Mouse (Mus musculus) kidney, embryonic 16.5 days (tissue): ENCODE data around the gene Vmn2r88. TPM values are rescaled to one million over a fixed set of nuclear protein-coding genes. Genes with fewer than 3 reads are reported as not detected.
"Not testable (repeated sequence)": the region's sequence is repeated elsewhere in the genome, so short reads cannot be mapped to it uniquely, and the experiment has no call there.

Source experiments
- ATAC-seq: fragments of 200-750 bp; cut with Nextera tagmentation; 2 replicates; pipeline ENCODE4 v1.8.0; 2017; ENCODE audit warnings: moderate TSS enrichment; ENCODE audit not compliant: low FRiP score, low TSS enrichment
- H3K27ac ChIP-seq: fragments of 300-500 bp; sonication (generic); 2 replicates; pipeline ENCODE4 v1.5.1; 2014; ENCODE audit warnings: low read length
- H3K27me3 ChIP-seq: fragments of 300-500 bp; sonication (generic); 2 replicates; pipeline ENCODE4 v1.6.1; 2014; ENCODE audit warnings: low read length, control low read depth, mixed read lengths; ENCODE audit not compliant: insufficient read depth
- H3K36me3 ChIP-seq: fragments of 300-500 bp; sonication (generic); 2 replicates; pipeline ENCODE4 v1.6.1; 2014; ENCODE audit warnings: low read length, control low read depth, mixed read lengths; ENCODE audit not compliant: insufficient read depth
- H3K4me1 ChIP-seq: fragments of 300-500 bp; sonication (generic); 2 replicates; pipeline ENCODE4 v1.6.1; 2014; ENCODE audit warnings: low read length, control low read depth, mixed read lengths; ENCODE audit not compliant: insufficient read depth
- H3K4me2 ChIP-seq: fragments of 300-500 bp; sonication (generic); replicated peaks from 2 replicates; pipeline ENCODE4 v1.6.1; 2014; ENCODE audit warnings: low read depth, low read length
- H3K4me3 ChIP-seq: fragments of 300-500 bp; sonication (generic); 2 replicates; pipeline ENCODE4 v1.5.1; 2014; ENCODE audit warnings: mild to moderate bottlenecking, low read length
- H3K9ac ChIP-seq: fragments of 300-500 bp; sonication (generic); replicated peaks from 2 replicates; pipeline ENCODE4 v1.6.1; 2014; ENCODE audit warnings: low read length
- H3K9me3 ChIP-seq: fragments of 300-500 bp; sonication (generic); 2 replicates; pipeline ENCODE4 v1.6.1; 2016; ENCODE audit warnings: low read length, control low read depth
- WGBS: fragments of 180-500 bp; shearing (Covaris S2); extraction: QIAGEN DNeasy Blood & Tissue Kit; methylation state at CpG from one replicate; pipeline ENCODE4 v1.1.7; 2014; 5-methylcytosine and 5-hydroxymethylcytosine counted together
- polyA plus RNA-seq: library from polyadenylated mRNA; unstranded; fragments of >200 nt; fragmentation: Nextera tagmentation; extraction: Ambion mirVana; gene quantifications from 2 replicates; pipeline ENCODE4 v1.2.1, GENCODE M21; 2015

Vmn2r88 gene
- polyA plus RNA-seq: not detected in 2 replicates

- Histone ChIP-seq H3K27ac (no peak within 1 kb of the TSS), H3K9ac (no peak within 1 kb of the TSS), H3K27me3 (no peaks in the 10 kb centered on the region), H3K36me3 (no peaks in the 10 kb centered on the region), H3K4me3 (no peak within 1 kb of the TSS), H3K9me3 (no peaks in the 10 kb centered on the region), H3K4me1 (no peaks in the 10 kb centered on the region), H3K4me2 (no peak within 1 kb of the TSS)
- no peak for ATAC-seq
- WGBS: 81% methylated on average over 1 of the region's 1 CpGs
Measured at GRCm38 (mm10) chr14:51410520-51410919, at the start of gene Vmn2r88. Gene Vmn2r88 (plus strand): TSS chr14:51410820.

DNA sequence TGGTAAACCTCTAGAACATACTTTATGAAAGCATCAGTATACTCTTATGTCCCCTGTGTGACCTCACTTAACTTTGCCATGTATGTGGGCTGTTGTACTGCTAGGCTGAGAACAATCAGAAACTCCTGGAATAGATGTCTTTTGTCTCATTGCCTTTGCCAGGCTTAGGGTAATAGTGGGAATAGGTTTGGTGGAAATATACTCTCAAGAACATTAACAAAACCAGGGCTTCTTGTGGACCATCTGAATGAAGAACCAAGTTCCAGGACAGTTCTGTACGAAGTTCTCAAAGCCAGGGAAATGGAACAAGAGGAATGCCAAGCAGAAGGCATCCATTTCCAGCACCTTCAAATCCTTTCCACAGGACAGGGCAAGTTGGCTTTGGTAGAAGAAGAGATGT lies 49.2 kb upstream of the Vmn2r88 start, which contains the start of gene Gm7247:
TSS of gene Gm7247 (plus strand) at position 301 of the 400 bp plus-strand sequence.
- Histone ChIP-seq H3K4me1 (no peaks in the 10 kb centered on the region), H3K9me3 (no peaks in the 10 kb centered on the region), H3K27ac (no peak within 1 kb of the TSS), H3K27me3 (no peaks in the 10 kb centered on the region; the same call in 1 of the 2 replicates), H3K4me2 (no peak within 1 kb of the TSS), H3K9ac (no peak within 1 kb of the TSS), H3K4me3 (no peak within 1 kb of the TSS), H3K36me3 (no peaks in the 10 kb centered on the region)
- 95% methylated on average over 1 of the region's 1 CpGs for WGBS
- no peak for ATAC-seq

GRCm38 (mm10) chr14:51382805-51383204 lies 27.8 kb upstream of the Vmn2r88 start:
- Histone ChIP-seq H3K27ac (no peak overlapping the region), H3K4me3 (no peak overlapping the region), H3K9ac (no peak overlapping the region), H3K36me3 (no peaks in the 10 kb centered on the region), H3K9me3 (peaks cover 21% of the 10 kb centered on the region), H3K4me2 (no peak overlapping the region), H3K4me1 (no peaks in the 10 kb centered on the region), H3K27me3 (no peaks in the 10 kb centered on the region)
- 94% methylated on average over 20 of the region's 20 CpGs for WGBS
- ATAC-seq: no peak

- no peak overlapping the region for H3K4me2 ChIP-seq
- H3K27me3 ChIP-seq: no peaks in the 10 kb centered on the region
- H3K4me3 ChIP-seq: no peak overlapping the region
- no peaks in the 10 kb centered on the region for H3K4me1 ChIP-seq
- H3K9ac ChIP-seq: no peak overlapping the region
- no peak overlapping the region for H3K27ac ChIP-seq
- WGBS: 94% methylated on average over 10 of the region's 10 CpGs
- no peaks in the 10 kb centered on the region for H3K36me3 ChIP-seq
- peaks cover 24% of the 10 kb centered on the region for H3K9me3 ChIP-seq
- ATAC-seq: no peak
Measured at GRCm38 (mm10) chr14:51384351-51384750, 26.3 kb upstream of the Vmn2r88 start.

DNA sequence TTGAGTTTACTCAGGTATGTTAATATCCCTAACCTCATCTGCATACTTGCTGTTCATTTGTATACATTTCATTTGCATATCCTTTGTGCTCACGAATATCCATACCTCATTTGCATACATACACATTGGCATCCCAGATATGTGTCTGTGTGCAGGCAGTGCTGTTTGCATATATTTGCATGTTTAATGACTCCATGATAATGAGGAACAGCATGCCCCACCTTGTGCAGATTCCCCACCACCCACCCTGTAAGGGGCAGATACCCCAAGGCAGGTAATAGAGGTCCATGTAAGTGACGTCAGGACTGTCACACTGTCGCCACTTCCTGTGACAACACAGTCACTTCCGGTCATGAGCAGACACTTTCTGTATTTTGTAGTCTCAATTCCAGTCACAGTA lies 24.9 kb upstream of the Vmn2r88 start:
- H3K36me3 ChIP-seq: no peaks in the 10 kb centered on the region
- ATAC-seq: no peak
- no peak overlapping the region for H3K27ac ChIP-seq
- WGBS: 88% methylated on average over 4 of the region's 4 CpGs
- H3K4me1 ChIP-seq: no peaks in the 10 kb centered on the region
- no peaks in the 10 kb centered on the region for H3K27me3 ChIP-seq
- no peak overlapping the region for H3K4me2 ChIP-seq
- no peak overlapping the region for H3K9ac ChIP-seq
- no peak overlapping the region for H3K4me3 ChIP-seq
- H3K9me3 ChIP-seq: peaks cover 24% of the 10 kb centered on the region

DNA sequence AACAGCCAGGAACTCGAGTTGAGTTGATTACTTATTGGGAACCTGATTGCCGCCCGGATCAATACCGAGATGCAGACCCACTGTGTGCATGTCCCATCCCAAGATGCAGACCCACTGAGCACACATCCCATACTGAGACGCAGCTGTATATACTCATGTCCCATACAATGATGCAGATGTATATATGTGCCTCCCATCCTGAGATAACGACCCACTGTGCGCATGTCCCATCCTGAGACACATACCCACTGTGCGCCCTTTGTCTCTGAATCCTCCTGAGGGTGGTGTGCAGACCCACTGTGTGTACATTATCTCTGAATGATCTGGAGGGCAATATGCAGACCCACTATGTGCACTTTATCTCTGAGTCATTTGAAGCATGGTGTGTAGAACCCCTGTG lies 22.9 kb upstream of the Vmn2r88 start:
- ATAC-seq: no peak
- Histone ChIP-seq H3K4me1 (no peaks in the 10 kb centered on the region), H3K4me3 (no peak overlapping the region), H3K27ac (no peak overlapping the region), H3K27me3 (no peaks in the 10 kb centered on the region), H3K9ac (no peak overlapping the region), H3K4me2 (no peak overlapping the region), H3K36me3 (no peaks in the 10 kb centered on the region), H3K9me3 (peaks cover 20% of the 10 kb centered on the region)
- WGBS: 94% methylated on average over 8 of the region's 8 CpGs

- H3K9ac ChIP-seq: no peak overlapping the region
- H3K4me3 ChIP-seq: no peak overlapping the region
- no peaks in the 10 kb centered on the region for H3K27me3 ChIP-seq
- no peak overlapping the region for H3K4me2 ChIP-seq
- H3K4me1 ChIP-seq: no peaks in the 10 kb centered on the region
- no peak for ATAC-seq
- no peaks in the 10 kb centered on the region for H3K36me3 ChIP-seq
- 93% methylated on average over 9 of the region's 9 CpGs for WGBS
- H3K27ac ChIP-seq: no peak overlapping the region
- H3K9me3 ChIP-seq: peaks cover 15% of the 10 kb centered on the region
Measured at GRCm38 (mm10) chr14:51388222-51388621, 22.4 kb upstream of the Vmn2r88 start.

DNA sequence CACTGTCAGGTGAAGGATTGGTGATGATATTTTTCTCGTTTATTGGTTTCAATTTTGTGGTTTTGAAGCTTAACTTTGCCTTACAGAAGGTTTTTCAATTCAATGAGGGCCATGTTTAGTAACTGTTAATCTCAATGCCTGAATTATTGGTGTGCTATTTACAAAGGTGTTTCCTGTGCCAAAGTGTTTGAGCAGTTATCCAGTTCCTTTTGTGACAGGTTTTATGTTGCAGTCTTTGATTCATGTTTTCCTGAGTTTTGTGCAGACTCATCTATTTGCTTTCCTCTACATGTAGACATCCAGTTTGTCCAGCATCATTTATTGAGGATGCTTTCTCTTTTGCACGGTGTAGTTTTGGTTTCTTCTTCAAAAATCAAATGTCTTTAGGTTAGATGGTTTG lies 13.3 kb downstream of the Vmn2r88 start:
- H3K9ac ChIP-seq: no peak overlapping the region
- H3K4me2 ChIP-seq: no peak overlapping the region
- no peaks in the 10 kb centered on the region for H3K27me3 ChIP-seq
- no peak overlapping the region for H3K4me3 ChIP-seq
- ATAC-seq: no peak
- H3K9me3 ChIP-seq: no peaks in the 10 kb centered on the region
- H3K27ac ChIP-seq: no peak overlapping the region
- 51% methylated on average over 2 of the region's 2 CpGs for WGBS
- no peaks in the 10 kb centered on the region for H3K4me1 ChIP-seq
- H3K36me3 ChIP-seq: no peaks in the 10 kb centered on the region

- H3K36me3 ChIP-seq, H3K9me3 ChIP-seq, ATAC-seq, H3K9ac ChIP-seq, H3K27me3 ChIP-seq, H3K4me3 ChIP-seq, H3K27ac ChIP-seq, H3K4me2 ChIP-seq, H3K4me1 ChIP-seq: not testable (repeated sequence)
Measured at GRCm38 (mm10) chr14:51430138-51430537, 19.5 kb downstream of the Vmn2r88 start.

GRCm38 (mm10) chr14:51434546-51434945 lies 23.9 kb downstream of the Vmn2r88 start:
- Histone ChIP-seq H3K9me3 (peaks cover 20% of the 10 kb centered on the region), H3K9ac (no peak overlapping the region), H3K27me3 (no peaks in the 10 kb centered on the region), H3K4me2 (no peak overlapping the region), H3K27ac (no peak overlapping the region), H3K4me3 (no peak overlapping the region), H3K36me3 (no peaks in the 10 kb centered on the region), H3K4me1 (no peaks in the 10 kb centered on the region)
- 91% methylated on average over 16 of the region's 16 CpGs for WGBS
- peak; percentile 42; the same call in 1 of the 2 replicates for ATAC-seq
